Mouse (Mus musculus): ENCODE measurements around the gene Cars2.
"Not testable (repeated sequence)": the region's sequence is repeated elsewhere in the genome, so short reads cannot be mapped to it uniquely, and the experiment has no call there.

Gene Cars2

GRCm38 (mm10) chr8:11503476-11504232 is 46.9 kb downstream of the Cars2 start:
- ChIA-PET POLR2A (interaction anchor here in 1 of 4 experiments (0.6 kb wide), 1 partner anchor 26 kb away, joined by 3 read pairs; no protein-coding TSS in a partner anchor), CTCF (interaction anchor here in 2 of 4 experiments (0.6 kb wide), 2 partner anchors 165 to 265 kb away, joined by 3 read pairs; no protein-coding TSS in a partner anchor)

- POLR2A ChIA-PET, result interaction anchor here in 2 of 4 experiments (1.0 to 5.2 kb wide), 7 partner anchors 8 to 212 kb away, joined by 3 to 39 read pairs (median 5); partner anchors contain the start of gene Ing1 (in 2 of the 2)
- CTCF ChIA-PET, result no interaction called here
Measured at GRCm38 (mm10) chr8:11498786-11499485, 51.6 kb downstream of the Cars2 start.

DNA sequence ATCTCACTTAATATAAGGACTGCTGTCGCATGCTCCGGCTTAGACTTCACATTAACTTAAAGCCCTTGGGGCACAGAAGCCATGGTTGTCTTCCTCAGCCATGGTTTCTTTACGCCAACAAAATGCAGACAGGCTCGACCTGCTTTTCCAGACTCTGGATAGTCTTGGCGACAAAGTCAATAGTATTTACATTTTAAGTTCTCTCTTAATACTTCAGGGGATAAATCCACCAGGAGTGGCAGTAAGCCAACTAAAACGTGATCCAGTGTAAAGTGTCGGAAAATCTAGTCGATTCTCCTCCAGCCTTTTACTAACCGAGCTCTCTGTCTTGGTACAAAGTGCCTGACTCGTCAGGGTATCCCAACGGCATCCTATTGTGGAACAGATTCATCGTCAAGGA is 52.3 kb downstream of the Cars2 start:
- CTCF ChIA-PET, result interaction anchor here in 2 of 4 experiments (0.6 to 2.0 kb wide), 6 partner anchors 8 to 248 kb away, joined by 3 to 6 read pairs (median 6); partner anchors contain the start of gene Ing1 (in 1 of the 2)
- POLR2A ChIA-PET, result interaction anchor here in 3 of 4 experiments (0.6 to 5.2 kb wide), 16 partner anchors 9 to 258 kb away, joined by 3 to 39 read pairs (median 4); partner anchors contain the start of gene Ing1 (in 2 of the 3)

- ChIA-PET CTCF (interaction anchor here (0.6 to 2.0 kb wide), 13 partner anchors 8 to 1083 kb away, joined by 3 to 6 read pairs (median 4); partner anchors contain the start of gene Ing1 (in 1 of the 4)), POLR2A (interaction anchor here in 3 of 4 experiments (0.6 to 5.2 kb wide), 38 partner anchors 9 to 507 kb away, joined by 3 to 39 read pairs (median 3); partner anchors contain the start of genes Ing1 (in 2 of the 3), Ankrd10 (in 1 of the 3) and Rab20 (in 1 of the 3))
Measured at GRCm38 (mm10) chr8:11497017-11497990, 53.3 kb downstream of the Cars2 start, which contains the start of gene Naxd. TSS of gene Naxd (plus strand) at chr8:11497506.

DNA sequence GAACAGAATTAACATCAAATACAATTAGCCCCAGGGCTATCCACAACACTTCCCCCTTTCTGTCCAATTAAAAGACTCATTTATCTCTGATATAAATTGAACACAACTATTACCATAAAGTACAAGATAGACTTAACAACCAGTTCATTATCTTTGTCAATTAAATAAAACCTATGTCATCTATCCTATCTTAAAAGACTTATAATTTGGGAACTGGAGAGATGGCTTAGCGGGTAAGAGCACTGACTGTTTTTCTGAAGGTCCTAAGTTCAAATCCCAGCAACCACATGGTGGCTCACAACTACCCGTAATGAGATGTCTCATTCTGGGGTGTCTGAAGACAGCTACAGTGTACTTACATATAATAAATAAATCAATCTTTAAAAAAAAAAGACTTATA is 58.2 kb downstream of the Cars2 start:
- CTCF ChIA-PET, result interaction anchor here in 1 of 4 experiments (0.6 kb wide), 1 partner anchor 21 kb away, joined by 3 read pairs; no protein-coding TSS in a partner anchor
- POLR2A ChIA-PET, result not testable (repeated sequence)

GRCm38 (mm10) chr8:11487229-11487628 is 63.4 kb downstream of the Cars2 start:
- CTCF ChIA-PET, result interaction anchor here in 3 of 4 experiments (0.6 to 1.7 kb wide), 7 partner anchors 18 to 233 kb away, joined by 3 to 7 read pairs (median 3); no protein-coding TSS in a partner anchor
- POLR2A ChIA-PET, result interaction anchor here in 2 of 4 experiments (0.7 to 1.3 kb wide), 2 partner anchors 29 to 37 kb away, joined by 3 read pairs; no protein-coding TSS in a partner anchor

DNA sequence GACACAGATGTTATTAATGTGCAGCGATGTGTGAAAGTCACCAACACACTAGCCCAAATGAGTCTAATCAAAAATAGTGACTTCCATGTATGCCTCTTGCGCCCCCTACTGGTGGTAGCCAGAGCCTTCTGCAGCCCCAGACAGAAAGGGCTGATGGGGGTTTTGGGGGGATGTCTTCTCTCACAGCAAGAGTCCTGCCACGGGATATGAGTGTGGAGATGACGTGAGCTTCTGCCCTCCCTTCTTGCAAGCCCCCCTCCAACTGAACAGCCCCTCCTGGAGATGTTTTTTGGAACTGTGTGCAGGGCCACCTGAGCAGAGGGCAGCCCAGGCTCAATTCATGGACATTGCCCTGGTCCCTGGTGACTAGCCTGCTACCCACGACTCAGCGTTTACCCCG is 64.4 kb downstream of the Cars2 start:
- ChIA-PET POLR2A (interaction anchor here in 1 of 4 experiments (1.3 kb wide), 1 partner anchor 36 kb away, joined by 3 read pairs; no protein-coding TSS in a partner anchor), CTCF (interaction anchor here in 3 of 4 experiments (0.5 to 1.7 kb wide), 11 partner anchors 17 to 782 kb away, joined by 3 to 7 read pairs (median 4); no protein-coding TSS in a partner anchor)

DNA sequence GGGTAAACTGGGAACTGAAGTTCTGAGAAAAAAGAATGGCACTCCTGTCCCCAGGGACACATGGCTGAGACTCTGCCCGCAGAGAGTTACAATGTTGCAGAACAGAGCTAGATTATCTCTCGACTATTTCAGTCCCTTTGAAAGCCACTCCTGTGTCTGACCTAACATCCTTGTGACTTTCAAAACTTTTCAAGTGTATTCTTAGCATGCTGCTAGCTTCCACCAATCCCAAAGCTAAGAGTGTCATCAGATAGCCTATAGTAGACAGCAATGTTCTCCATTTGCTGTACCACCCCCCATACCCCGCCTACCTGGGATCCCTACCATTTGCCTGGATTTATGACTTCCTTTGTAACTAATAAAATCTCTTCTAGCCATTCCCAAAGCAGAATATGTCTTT is 68.0 kb downstream of the Cars2 start:
- CTCF ChIA-PET, result interaction anchor here in 3 of 4 experiments (0.7 to 2.3 kb wide), 4 partner anchors 14 to 424 kb away, joined by 3 to 9 read pairs (median 4); no protein-coding TSS in a partner anchor
- POLR2A ChIA-PET, result interaction anchor here in 2 of 4 experiments (1.2 to 1.4 kb wide), 3 partner anchors 14 to 18 kb away, joined by 3 to 4 read pairs (median 3); partner anchors contain the start of gene Naxd (in 1 of the 2)

- POLR2A ChIA-PET, result interaction anchor here in 3 of 4 experiments (0.6 to 1.4 kb wide), 5 partner anchors 13 to 44 kb away, joined by 3 to 4 read pairs (median 3); partner anchors contain the start of gene Naxd (in 1 of the 3)
- CTCF ChIA-PET, result interaction anchor here in 3 of 4 experiments (0.6 to 2.3 kb wide), 3 partner anchors 13 to 228 kb away, joined by 3 to 9 read pairs (median 3); no protein-coding TSS in a partner anchor
Measured at GRCm38 (mm10) chr8:11481876-11482275, 68.7 kb downstream of the Cars2 start.

DNA sequence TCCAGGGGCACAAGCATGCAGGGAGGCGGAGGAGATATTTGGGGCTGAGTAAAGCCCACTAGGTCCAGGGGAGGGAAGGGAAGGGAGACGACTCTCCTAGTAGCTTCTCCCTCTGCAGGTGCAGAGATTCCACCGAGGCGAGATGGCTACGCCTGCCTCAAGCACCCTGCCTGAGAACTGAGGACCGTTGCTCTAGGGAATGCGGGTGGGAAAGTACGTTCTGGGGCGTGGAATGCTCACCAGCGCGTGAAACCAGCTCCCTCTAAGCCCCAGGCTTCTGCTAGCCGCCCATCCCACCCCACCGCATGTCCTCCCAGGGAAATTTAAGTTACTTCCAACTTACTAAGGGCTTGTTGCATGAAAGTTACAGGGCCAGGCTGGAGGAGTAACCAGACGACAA is 71.0 kb downstream of the Cars2 start:
- POLR2A ChIA-PET, result interaction anchor here in 2 of 4 experiments (0.6 to 1.1 kb wide), 2 partner anchors 16 to 77 kb away, joined by 3 read pairs; no protein-coding TSS in a partner anchor
- CTCF ChIA-PET, result interaction anchor here in 2 of 4 experiments (0.5 to 1.5 kb wide), 3 partner anchors 11 to 233 kb away, joined by 3 to 4 read pairs (median 4); no protein-coding TSS in a partner anchor

DNA sequence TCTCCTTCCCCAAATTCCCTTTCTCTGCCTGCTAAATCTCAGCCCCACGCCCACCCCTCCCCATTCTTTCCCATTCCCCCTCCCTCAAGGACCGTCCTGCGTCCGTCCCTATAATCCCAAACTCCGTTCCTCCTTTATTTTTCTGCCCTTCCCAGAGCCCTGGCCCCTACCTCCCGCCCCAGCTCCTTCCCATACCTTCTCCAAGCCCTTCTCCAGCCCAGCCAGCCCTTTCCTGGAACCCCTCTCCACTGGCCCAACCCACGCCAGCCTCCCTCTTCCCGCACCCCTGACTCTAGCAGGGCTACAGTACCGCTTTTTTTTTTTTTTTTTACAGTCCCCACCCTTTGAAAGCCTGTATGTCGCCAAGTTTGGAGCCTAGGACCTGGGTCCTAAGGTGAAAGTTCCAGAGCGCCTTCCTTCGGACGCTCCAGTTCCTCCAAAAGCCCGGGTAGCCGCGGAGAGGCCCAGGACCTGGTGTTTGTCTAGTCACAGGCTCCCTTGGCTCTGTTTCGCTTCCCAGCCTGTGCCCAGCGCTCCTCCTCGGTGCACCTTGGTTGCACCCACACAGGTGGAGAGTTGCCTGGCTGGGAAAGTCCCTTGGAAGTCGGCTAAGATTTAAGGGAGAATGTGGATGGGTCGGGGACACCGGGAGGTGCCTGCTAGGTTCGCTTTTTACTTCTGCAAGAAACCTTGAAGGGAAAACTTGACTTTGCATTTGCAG is 71.6 kb downstream of the Cars2 start:
- ChIA-PET CTCF (interaction anchor here (0.5 to 1.5 kb wide), 6 partner anchors 10 to 234 kb away, joined by 3 to 5 read pairs (median 4); no protein-coding TSS in a partner anchor), POLR2A (interaction anchor here in 2 of 4 experiments (0.6 to 1.6 kb wide), 8 partner anchors 15 to 83 kb away, joined by 3 to 5 read pairs (median 4); partner anchors contain the start of gene Naxd (in 1 of the 2))

- POLR2A ChIA-PET, result interaction anchor here in 2 of 4 experiments (0.6 to 1.7 kb wide), 9 partner anchors 15 to 82 kb away, joined by 3 to 5 read pairs (median 4); partner anchors contain the start of genes Ing1 (in 1 of the 2) and Naxd (in 1 of the 2)
- CTCF ChIA-PET, result interaction anchor here in 3 of 4 experiments (0.7 to 1.5 kb wide), 4 partner anchors 9 to 109 kb away, joined by 3 to 5 read pairs (median 3); no protein-coding TSS in a partner anchor
Measured at GRCm38 (mm10) chr8:11477811-11478761, 72.5 kb downstream of the Cars2 start, which contains the start of gene Rab20. TSS of gene Rab20 (minus strand) at chr8:11478710.

GRCm38 (mm10) chr8:11477178-11477553 is 73.4 kb downstream of the Cars2 start:
- CTCF ChIA-PET, result interaction anchor here in 1 of 4 experiments (1.5 kb wide), 1 partner anchor 30 kb away, joined by 3 read pairs; no protein-coding TSS in a partner anchor
- POLR2A ChIA-PET, result interaction anchor here in 2 of 4 experiments (1.0 to 1.7 kb wide), 8 partner anchors 14 to 81 kb away, joined by 3 to 4 read pairs (median 3); partner anchors contain the start of gene Ing1 (in 1 of the 2)

- POLR2A ChIA-PET, result interaction anchor here in 2 of 4 experiments (1.0 to 1.7 kb wide), 6 partner anchors 19 to 81 kb away, joined by 3 to 5 read pairs (median 4); partner anchors contain the start of genes Ing1 (in 1 of the 2) and Naxd (in 1 of the 2)
- CTCF ChIA-PET, result interaction anchor here in 2 of 4 experiments (1.5 kb wide), 2 partner anchors 30 to 57 kb away, joined by 3 read pairs; no protein-coding TSS in a partner anchor
Measured at GRCm38 (mm10) chr8:11476338-11477177, 74.0 kb downstream of the Cars2 start.

Measured in embryonic stem cell, embryonic (primary cell).